Mouse (Mus musculus) lung, adult 2 months (tissue): ENCODE data around the gene Atp10a. TPM values are rescaled to one million over a fixed set of nuclear protein-coding genes. Genes with fewer than 3 reads are reported as not detected.

Source experiments
- DNase-seq: peaks from one replicate; pipeline ENCODE4 v3.0.0; 2022
- H3K4me1 ChIP-seq: fragments of 200-500 bp; 2 replicates; pipeline ENCODE4 v1.6.1; 2011; ENCODE audit warnings: low read length; ENCODE audit not compliant: control insufficient read depth, insufficient read depth
- H3K4me3 ChIP-seq: fragments of 200-500 bp; replicated peaks from 2 replicates; pipeline ENCODE3; 2011; ENCODE audit warnings: low read depth, mild to moderate bottlenecking, control low read depth, low read length; ENCODE audit errors: extremely low read depth
- CTCF ChIP-seq: fragments of 200-500 bp; IDR thresholded peaks from 2 replicates; pipeline ENCODE4 v1.5.1; 2011; ENCODE audit warnings: mild to moderate bottlenecking, low read length, control low read depth; ENCODE audit not compliant: insufficient read depth
- POLR2A ChIP-seq: fragments of 200-500 bp; IDR thresholded peaks from 2 replicates; pipeline ENCODE4 v1.6.1; 2011; ENCODE audit warnings: low read depth, mild to moderate bottlenecking, control low read depth, low read length, borderline replicate concordance; ENCODE audit errors: extremely low read depth
- WGBS: fragments of 180-500 bp; shearing (Covaris S2); methylation state at CpG from one replicate; pipeline ENCODE4 v1.1.7; 2018; 5-methylcytosine and 5-hydroxymethylcytosine counted together
- polyA plus RNA-seq: library from polyadenylated mRNA; depleted of rRNA; stranded (reverse); fragments of >200 nt; gene quantifications from 2 replicates; pipeline ENCODE4 v1.2.3, GENCODE M21; 2012

The Atp10a gene
- polyA plus RNA-seq, 1 experiment = 8.9 TPM

GRCm38 (mm10) chr7:58657913-58658789 is 2.2 kb downstream of the Atp10a start:
- H3K4me1 ChIP-seq = no peaks in the 10 kb centered on the region
- TF ChIP-seq CTCF (no peak), POLR2A (no peak; the same call in 1 of the 2 replicates)
- WGBS = under 1% methylated on average over 81 of the region's 81 CpGs
- peak; percentile 66 for DNase-seq
- peak overlapping the region; percentile 86 for H3K4me3 ChIP-seq

DNA sequence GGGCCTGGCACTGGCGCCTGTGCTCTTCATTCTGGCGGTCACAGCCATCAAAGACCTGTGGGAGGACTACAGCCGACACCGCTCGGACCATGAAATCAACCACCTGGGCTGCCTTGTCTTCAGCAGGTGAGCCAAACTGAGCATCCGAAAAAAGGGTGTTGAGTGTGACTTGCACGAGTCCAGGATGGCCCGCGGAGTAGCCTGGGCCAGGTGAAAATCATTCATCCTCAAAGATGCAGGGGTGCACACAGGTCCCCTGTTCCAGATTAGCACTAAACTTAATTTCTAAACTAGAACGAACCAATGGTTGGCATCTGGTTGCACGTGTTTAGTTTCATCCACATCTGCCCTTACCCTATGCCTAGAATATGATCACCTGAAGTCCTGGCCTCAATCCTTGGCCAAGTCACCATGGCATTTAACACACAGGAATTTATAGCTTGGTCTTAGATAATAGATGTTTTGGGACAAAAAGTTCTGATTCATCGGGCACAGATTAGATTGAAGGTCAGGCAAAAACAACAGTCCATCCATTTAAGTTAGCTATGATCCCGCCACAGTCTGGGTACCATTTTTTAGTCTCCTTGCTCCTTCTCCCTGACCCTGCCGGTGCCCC is 2.9 kb downstream of the Atp10a start:
- Histone ChIP-seq H3K4me1 (no peaks in the 10 kb centered on the region), H3K4me3 (peak overlapping the region; percentile 86)
- TF ChIP-seq POLR2A (no peak), CTCF (no peak)
- no peak for DNase-seq
- WGBS = 26% methylated on average over 14 of the region's 14 CpGs

DNA sequence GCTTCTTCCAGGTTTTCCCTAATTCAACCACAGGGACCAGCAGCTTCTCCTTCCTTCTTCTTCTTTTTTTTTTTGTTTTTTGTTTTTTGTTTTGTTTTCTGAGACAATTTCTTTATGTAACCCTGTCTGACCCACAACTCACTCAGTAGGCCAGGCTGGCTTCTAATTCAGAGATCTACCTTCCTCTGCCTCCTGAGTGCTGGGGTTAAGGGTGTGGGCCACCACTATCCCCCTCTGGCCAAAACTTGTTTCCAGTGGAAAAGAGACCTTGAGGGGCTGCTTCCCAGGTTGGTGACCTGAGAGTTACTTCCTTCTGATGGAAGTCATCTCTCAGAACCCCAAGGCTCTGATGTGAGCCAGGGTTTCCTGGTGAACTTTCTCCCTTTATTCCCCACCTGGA is 4.1 kb downstream of the Atp10a start:
- no peak overlapping the region for H3K4me3 ChIP-seq
- DNase-seq = no peak
- TF ChIP-seq CTCF = no peak
- TF ChIP-seq POLR2A = no peak
- no peaks in the 10 kb centered on the region for H3K4me1 ChIP-seq

- H3K4me1 ChIP-seq = no peaks in the 10 kb centered on the region
- TF ChIP-seq CTCF (no peak), POLR2A (no peak)
- H3K4me3 ChIP-seq = no peak overlapping the region
- no peak for DNase-seq
- 89% methylated on average over 5 of the region's 5 CpGs for WGBS
Observed at GRCm38 (mm10) chr7:58660665-58661064, 4.7 kb downstream of the Atp10a start.

DNA sequence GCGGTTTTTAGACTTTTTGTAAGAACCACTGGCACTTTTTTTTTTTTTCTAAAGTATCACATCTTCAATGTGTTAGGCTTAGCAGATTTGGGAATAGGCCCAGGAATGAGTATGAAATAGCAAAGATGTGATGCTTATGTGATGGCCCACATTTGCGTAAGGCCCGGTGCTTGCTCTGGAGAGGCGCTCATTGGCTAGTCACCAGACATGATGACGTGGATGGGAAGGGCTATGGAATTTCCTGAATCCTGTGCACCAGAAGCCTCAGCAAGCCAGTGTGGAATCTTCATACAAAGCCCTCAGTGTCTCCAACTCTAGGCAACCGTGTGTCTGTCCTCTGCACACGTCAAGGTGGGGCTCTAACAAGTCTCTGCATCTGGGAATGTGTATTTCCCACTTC is 5.1 kb downstream of the Atp10a start:
- TF ChIP-seq POLR2A (no peak), CTCF (no peak)
- DNase-seq = no peak
- WGBS = 76% methylated on average over 7 of the region's 7 CpGs
- no peak overlapping the region for H3K4me3 ChIP-seq
- no peaks in the 10 kb centered on the region for H3K4me1 ChIP-seq

DNA sequence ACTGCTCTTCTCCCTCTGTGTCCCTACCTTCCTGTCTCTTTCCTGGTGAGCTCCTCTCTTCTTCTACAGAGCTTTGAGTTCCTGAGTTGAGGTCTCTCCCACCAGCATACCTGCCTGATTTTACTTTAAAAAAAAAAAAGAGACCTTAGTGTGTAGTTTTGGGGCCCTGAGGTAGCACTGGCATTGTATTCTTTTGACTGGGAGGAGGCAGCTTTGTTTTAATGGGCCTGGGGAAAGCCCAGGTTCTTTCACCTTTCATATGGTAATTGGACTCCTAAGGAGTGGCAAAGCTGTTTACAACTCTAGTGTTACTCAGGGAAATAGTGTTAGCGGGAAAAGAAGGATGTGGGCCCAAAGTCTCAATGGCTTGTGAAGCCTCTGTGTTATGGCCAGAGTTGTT is 12.7 kb downstream of the Atp10a start:
- WGBS = 78% methylated on average over 1 of the region's 1 CpGs
- no peak for TF ChIP-seq POLR2A
- TF ChIP-seq CTCF = no peak
- H3K4me1 ChIP-seq = no peaks in the 10 kb centered on the region
- no peak for DNase-seq
- H3K4me3 ChIP-seq = no peak overlapping the region

GRCm38 (mm10) chr7:58676075-58676474 is 20.1 kb downstream of the Atp10a start:
- WGBS = 67% methylated on average over 3 of the region's 3 CpGs
- no peak for TF ChIP-seq POLR2A
- no peak for TF ChIP-seq CTCF
- DNase-seq = no peak
- no peak overlapping the region for H3K4me3 ChIP-seq
- H3K4me1 ChIP-seq = peaks cover 4% of the 10 kb centered on the region

DNA sequence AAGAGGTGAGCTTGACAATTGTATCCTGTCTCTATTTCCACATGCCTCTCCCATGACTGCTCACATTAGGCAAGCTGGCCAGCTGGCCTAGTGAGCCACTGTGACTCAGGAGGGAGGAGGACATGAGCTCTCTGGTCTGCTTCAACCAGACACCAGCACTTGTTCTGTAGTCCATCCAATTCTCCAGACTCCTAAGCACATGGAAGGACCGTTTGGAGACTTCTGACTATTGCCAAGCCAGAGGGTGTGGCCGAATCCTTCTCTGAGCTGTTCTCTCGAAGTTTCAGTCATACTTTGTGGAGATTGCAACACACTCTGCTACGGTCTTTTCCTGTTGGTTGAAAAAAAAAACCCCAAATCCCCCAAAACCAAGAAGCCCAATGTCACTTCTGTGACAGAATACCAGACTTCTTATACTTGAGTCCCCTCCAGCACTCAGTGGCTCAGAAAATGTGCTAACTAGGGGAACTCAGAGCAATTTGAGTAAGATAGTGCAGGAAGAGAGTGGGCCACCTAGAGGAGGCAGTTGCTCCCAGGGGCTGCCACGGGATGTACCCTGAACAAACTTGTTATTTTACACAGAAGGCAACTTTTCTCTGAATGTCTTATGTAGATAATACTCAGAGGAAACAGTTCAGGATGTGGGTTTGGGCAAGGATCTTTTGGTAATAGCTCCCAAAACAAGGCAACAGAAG is 21.3 kb downstream of the Atp10a start:
- H3K4me1 ChIP-seq = peaks cover 4% of the 10 kb centered on the region
- 22% methylated on average over 5 of the region's 5 CpGs for WGBS
- DNase-seq = peak; percentile 29
- H3K4me3 ChIP-seq = no peak overlapping the region
- TF ChIP-seq CTCF (no peak), POLR2A (no peak)

GRCm38 (mm10) chr7:58685967-58686366 is 30.0 kb downstream of the Atp10a start:
- TF ChIP-seq POLR2A (no peak), CTCF (no peak)
- Histone ChIP-seq H3K4me3 (no peak overlapping the region), H3K4me1 (peaks cover 4% of the 10 kb centered on the region; the same call in 1 of the 2 replicates)
- no peak for DNase-seq
- 49% methylated on average over 1 of the region's 1 CpGs for WGBS

DNA sequence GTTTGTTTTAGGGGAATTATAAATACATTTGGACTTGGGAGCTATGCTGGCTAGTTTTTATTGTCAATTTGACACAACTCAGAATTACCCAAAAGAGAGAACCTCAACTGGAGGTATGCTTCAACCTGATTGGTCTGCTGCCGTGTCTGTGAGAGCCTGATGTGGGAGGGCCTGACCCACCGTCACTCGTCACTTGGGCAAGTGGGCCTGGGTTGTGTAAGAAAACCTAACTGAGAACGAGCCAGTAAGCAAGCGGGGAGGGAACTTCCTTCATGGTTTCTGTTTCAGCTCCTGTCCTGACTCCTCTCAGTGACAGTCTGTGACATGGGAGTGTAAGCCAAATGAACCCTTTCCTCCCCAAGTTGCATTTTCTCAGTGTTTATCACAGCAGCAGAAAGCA is 30.6 kb downstream of the Atp10a start:
- peak; percentile 24 for DNase-seq
- Histone ChIP-seq H3K4me3 (no peak overlapping the region), H3K4me1 (peaks cover 4% of the 10 kb centered on the region; the same call in 1 of the 2 replicates)
- WGBS = 27% methylated on average over 5 of the region's 5 CpGs
- TF ChIP-seq POLR2A (no peak), CTCF (no peak)
